Mouse (Mus musculus) monocyte, adult 5-6 weeks (primary cell): ENCODE results near the gene Llgl2. TPM values are rescaled to one million over a fixed set of nuclear protein-coding genes. Genes with fewer than 3 reads are reported as not detected.

Source experiments
- ATAC-seq: fragments of 153-309, 156-312 bp; replicated peaks from 2 replicates; pipeline ENCODE4 v1.8.0; 2017; ENCODE audit warnings: mild to moderate bottlenecking; ENCODE audit not compliant: low TSS enrichment, insufficient number of reproducible peaks, severe bottlenecking, poor library complexity, low FRiP score
- total RNA-seq: library from RNA; stranded (forward); fragments of 200-1000, 200-491, 200-594 nt; gene quantifications from 3 replicates; pipeline ENCODE4 v1.2.3, GENCODE M21; 2017

The Llgl2 gene
- 10.4 to 25.9 TPM (median 10.7 TPM) in 3 replicates for total RNA-seq

DNA sequence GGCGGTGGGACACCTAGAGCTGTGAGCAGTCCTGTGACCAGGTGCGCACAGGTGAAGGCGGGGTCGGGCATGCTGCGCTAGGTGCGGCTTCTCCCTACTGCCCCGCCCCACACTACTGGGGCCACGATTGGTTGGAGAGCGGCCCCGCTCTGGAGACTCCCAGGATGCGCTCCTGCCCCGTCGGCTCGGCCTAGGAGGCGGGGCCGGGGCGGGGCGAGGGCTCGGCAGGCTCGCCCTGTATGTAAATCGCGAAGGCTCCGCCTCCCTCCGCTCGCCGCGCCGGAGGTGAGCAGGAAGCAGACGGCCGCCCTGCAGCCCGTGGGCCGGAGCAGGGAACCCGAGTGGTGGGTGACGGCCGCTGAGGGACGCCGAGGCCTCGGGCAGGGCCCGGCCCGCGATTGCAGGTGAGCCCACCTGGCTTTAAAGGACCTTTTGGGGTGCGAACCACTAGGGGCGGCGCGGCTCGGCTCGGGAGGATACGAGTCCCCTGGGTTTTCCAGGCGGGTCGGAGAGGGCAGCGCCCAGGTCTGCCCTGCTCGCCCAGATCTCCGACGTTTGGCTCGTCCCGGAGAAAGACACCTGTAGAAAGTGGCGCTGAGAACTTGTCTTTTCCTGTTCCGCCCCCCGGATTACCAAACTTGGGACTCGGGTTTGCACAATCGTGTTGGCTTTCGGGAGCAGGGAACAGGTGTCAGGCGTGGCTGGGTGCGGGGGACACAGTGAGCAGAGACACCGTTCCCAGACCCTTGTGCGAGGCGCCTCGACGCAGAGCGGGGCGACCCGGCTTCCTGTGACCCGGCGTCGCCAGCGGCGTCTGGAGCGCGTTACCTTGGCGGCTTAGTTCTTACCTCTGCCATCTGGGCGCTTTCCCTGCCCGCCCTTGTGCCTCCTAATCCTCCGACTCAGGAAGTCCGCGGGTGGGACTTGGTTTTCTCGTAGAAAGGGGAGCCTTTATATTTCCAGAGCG, at the start of gene Llgl2:
Gene Llgl2 (plus strand): TSS at position 276 of the 967 bp plus-strand sequence.
- ATAC-seq, result peak; percentile 82

DNA sequence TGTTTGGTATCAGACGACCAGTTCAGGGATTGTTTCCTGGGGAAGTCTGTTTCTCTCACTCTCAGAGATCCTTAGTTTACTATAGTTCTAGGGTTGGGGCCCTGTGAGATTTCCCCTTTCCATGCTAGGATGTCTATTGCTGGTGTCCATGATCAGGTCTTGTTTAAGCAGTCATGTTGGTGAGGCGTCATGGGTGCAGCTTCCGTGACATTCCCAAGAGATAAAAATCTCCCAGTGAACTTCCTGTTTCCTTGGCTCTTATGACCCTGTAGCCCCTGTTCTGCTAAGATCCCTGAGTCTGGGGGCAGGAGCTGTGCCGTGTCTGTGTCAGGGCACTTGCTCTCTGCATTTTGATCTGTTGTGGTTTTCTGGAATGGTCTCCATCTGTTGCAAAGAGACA, 49.2 kb upstream of the Llgl2 start:
- no peak for ATAC-seq

DNA sequence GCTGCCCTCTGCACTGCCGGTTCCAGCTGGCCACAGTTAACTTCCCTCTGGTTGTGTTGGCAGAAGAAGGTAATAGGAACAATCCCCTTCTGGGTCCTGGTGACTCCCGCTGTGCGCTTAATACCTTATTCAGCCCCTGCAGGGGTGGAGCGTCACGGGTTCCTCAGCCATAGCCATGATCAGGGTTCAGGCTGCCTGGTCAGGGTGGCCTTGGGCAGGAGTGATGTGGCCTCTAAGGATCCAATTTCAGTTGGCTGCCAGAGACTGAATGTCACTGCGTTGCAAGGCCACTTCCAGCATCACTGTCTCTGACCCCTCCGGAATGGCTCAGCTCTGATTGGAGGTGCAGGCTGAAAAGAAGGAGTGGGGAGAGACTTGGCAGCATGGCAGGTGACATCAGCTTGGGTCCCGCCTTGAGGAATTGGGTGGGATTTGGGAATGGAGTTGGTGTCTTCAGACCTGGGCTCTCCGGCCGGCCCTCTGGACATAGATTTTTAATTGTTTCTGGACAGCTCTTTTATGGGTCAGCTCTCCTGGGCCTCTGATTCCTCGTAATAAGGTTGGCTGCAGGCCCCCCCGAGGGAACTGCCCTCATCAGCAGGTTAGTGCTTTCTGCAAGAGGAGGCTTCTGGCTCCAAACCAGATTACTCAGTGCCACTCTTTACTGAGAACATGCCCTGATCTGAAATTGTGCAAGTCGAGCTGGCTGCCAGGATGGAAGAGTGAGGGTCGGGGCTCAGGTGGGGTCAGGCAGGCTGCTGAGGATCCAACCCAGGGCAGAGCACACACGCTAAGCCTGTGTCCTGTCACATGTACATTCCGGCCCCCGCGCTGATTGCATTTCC, 47.8 kb upstream of the Llgl2 start:
- ATAC-seq, result no peak

DNA sequence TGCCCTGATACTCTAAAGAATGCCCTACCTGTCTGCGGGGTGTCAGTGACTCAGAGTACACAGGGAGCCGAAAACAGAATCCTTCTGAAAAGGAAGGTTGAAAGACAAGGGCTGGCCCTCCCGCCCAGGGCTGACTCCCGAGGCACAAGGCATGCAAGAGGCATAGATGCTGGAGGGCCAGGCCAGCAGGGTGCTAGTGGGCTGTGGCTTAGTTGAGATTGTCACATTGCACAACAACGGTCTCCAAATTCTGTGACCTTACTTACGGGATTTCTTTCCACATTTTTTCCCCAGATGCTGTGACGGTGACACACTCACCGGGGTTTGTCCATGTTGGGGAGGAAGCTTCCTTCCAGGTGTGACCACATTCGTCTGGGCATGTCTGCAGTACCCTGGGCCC, 46.9 kb upstream of the Llgl2 start:
- ATAC-seq, result no peak

DNA sequence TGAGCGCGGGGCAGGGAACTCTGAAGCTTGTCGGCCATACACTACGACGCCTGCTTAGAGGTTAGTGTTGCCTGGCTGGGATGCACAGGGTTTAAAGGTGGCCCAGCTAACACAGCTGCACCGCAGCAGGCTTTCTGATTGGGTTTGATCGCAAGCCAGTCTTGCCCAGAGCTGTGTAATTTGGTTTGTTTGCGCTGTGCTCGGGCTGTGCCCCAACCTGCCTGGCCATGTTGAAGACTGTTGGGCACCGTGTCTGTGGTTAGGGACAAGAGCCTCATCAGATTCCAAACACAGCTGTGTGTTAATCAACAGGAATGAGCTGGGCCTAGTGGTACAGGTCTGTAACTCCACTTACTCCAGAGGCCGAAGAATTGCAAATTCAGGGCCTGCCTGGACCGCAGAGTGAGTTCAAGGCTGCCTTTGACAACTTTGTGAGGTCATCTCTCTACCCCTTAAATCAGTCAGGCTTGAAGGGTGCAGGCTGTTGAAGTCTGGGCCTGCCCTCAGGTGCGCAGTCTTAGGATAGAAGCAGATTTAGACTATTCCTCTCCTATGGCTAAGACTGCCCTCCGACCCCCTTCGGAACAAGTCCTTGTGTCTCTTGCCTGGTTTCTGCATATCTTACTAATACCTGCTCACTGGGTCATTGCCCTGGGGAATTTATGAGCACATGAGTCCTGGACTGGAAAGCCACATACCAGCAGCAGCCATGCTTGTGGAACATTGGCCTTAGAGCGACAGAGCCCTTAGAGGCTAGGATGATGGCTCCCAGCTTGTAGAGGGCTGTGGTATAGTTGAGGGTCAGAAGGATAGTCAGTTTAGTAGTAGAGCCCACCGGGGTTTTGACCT, 46.1 kb upstream of the Llgl2 start:
- ATAC-seq, result no peak

DNA sequence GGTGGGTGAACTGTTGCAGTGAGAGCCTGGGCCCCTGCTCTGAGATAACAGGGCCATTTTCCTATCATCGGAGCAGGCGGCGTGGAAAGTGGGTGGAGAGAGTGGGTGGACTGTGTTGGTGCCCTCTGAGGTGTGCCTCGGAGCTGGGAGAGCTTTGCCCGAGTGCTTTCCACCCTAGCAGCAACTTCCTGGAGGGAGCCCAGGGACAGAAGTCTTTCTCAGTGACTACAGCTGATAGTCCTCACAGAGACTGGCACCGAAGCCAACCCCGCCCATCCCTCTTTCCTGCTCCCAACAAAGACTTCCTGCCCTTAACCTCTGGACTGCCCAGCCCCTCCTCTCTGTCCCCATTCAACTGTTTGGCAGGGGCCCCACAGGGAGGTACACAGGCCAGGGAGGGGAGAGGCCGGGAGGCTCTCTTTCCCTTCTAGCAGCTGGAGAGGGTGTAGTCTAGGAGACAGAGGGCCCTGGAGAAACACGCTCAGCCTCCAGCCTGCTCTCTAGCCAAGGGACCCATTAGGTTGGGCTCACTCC, 44.7 kb upstream of the Llgl2 start:
- ATAC-seq, result no peak

DNA sequence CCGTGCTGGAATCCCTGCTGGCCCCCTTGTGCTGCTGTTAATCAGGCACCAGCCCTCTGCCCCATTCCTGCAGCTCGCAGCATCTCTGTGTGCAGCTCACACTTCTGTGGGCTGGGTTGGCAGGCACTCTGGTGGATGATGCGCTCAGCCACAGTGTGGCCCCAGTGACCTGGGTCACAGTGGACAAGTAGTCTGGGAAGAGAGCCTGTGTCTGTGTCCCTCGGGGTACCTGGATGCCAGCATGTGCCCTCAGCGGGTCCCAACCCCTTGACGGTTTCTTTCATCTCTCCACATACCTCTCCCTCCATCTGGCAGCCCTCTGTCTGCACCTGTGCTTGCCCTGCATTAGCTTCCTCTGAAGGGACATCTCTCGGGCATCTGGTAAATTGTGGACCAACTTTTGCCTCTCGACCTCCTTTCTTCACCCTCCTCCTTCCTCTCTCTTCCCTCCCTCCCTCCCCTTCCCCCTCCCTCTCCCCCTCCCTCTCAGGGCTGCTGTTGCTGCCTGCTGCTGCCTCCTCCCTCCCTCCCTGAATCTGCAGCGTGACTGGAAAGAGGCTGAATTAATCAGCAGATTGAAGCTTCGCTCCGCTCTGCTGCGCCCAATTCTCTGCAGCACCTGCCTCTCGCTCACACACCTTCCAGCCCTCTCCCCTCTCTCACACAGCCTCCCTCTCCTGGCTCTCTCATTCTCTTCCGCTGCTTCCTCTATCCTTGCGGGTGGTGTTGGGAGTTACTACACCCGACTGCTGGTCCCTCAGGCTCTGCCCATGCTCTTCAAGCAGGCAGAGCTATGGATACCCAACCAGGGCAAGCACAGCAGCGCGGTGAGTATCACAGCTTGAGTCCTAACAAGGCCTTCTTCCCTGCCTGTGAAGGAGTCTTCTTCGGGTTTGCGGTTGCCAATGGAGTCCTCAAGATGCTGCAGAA, 43.4 kb upstream of the Llgl2 start:
- no peak for ATAC-seq

DNA sequence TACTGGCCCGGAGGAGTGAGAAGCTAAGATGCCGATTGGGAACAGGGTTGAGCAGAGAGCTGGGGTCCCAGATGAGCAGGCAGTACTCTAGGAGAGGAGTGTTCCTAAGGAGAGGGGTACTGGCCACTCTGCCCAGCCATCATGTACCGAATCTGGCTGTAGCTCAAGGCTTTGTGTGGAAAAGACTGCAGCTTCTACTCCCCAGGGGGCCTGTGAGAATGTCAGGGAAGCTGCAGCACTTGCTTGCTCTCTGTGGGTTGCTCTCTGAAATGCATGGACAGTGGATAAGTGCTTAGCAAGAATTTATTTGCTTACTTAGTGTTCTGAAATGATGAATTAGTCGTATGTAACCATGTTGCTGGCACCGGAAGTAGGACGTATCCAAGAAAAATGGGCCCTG, 37.4 kb upstream of the Llgl2 start:
- no peak for ATAC-seq

DNA sequence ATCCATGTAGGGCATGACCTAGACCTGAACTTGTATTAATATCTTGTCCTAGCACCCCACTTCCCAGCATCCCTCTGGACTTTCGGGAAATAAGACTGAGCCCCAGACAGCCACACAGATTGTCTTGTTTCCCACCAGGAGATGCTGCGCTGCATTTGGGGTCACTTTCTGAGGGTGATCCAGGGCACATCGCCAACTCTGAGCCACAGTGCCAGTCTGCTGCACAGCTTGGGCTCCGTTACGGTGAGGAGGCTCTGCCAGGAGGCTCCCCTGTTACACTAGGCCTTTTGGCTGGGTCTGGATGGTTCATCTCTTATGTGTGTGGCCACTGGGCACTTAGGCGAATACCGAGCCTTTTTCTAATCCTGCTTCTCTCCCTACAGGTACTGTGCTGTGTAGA, 34.1 kb upstream of the Llgl2 start:
- no peak for ATAC-seq

DNA sequence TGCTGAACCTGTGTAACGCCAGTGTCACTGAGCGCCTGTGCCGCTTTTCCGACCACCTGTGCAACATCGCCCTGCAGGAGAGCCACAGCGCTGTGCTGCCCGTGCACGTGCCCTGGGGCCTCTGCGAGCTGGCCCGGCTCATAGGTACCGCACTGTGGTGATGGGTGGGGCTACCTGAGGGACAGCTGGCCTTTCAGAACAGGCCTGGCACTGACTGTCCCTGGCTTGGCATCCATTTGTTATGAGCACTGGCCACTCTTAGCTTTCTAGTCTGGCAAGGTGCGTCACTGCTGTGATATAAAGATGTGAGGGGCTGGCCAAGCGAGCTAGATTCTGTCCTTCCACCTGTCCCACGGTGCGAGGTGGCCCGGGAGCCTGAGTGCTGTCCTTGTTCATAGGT, 31.9 kb upstream of the Llgl2 start:
- ATAC-seq, result no peak

DNA sequence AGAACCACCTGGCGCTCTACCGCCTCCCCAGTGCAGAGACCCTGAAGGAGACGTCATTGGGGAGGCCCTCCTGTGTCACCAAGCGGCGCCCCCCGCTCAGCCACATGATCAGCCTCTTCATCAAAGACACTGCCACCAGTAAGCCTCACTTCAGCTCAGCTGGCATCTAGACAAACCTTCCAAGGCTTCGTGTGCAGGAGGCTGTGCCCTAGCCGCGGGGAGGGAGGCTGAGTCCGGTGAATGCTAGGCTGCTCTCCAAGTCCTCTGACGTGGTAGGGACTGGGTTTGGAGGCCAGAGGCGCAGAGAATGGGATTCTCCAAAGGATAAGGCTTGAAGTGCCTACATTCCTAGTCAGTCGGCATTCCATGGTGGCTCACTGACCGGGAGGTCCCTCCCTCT, 31.5 kb upstream of the Llgl2 start:
- ATAC-seq, result no peak

DNA sequence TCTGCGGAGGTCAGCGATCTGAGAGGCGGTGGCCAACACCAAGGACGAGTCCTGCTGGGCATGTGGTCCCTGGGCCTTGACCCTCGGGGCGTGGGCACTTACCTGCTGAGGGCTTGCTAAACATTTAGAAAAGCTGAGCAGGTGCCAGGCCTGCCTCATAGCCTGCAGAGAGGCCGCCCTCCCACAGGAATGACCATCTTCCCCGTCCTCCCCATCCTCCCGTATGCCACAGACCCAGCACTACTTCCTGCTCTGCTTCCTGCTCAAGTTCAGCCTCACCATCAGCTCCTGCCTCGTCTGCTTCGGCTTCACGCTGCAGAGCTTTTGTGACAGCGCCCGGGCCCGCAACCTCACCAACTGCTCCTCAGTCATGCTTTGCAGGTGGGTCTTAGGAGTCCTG, 27.0 kb upstream of the Llgl2 start:
- no peak for ATAC-seq

DNA sequence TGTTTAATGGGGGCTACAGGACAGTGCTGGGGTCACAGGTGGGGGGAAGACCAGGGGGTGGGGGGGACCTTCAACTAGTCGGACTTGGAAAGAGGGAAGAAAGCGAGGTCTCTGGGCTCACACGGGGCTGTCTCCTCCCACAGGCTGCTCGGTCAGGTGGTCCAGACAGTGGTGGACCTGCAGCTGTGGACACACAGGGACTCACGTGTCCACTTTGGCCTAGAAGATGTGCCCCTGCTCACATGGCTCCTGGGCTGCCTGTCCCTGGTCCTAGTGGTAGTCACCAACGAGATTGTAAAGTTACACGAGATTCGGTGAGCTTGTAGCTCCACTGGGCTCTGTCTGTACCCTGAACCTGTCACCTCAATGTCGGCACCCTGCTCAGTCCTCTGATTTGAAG, 26.2 kb upstream of the Llgl2 start:
- no peak for ATAC-seq

DNA sequence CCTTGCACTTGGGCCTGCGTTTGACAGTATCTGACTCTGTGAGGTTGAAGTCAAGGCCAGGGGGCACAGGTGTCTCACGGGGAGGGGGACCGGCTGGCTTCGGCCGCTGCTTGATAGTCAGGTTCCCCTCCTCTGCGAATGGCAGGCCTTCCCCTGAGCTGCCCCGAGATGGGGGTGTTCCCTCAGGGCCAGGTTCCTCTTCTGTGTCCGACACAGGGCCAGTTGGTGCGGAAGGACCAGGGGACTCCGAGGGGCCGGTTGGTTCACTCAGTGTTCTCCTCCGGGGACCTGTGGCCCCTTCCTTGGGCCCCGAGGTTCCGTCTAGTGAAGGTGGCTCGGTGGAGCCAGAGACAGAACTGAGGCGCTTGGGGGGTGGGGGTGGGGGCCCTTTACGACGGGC, 22.9 kb upstream of the Llgl2 start:
- ATAC-seq, result no peak

DNA sequence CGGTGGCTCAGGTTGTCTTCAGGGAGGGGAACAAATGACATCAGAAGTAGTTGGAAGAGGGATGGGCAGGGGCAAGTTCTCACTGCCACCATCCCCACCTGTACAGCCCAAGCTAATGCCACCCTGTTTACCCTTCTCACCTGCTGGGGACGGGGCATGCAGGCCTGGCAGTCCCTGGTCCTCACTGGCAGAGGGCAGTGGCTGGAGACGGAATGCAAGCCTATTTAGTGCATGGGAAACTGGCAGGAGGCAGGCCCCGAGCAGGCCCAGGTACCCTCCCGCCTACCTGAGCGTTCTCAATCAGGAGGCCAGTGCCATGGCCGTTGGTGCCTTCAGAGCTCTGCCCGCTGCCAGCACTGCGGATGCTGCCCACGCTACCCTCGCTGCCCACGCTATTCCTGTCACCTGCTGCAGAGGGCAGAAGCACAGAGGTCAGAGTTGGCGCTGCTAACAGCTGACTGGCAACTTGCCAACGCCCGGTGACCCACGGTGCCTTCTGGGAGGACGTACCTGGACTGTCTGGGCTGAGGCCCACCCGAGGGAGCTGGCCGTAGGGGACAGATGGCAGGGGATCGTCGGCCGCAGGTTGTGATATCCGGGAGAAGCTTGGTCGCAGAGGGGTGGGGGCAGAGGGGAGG, 20.7 kb upstream of the Llgl2 start:
- ATAC-seq, result no peak

DNA sequence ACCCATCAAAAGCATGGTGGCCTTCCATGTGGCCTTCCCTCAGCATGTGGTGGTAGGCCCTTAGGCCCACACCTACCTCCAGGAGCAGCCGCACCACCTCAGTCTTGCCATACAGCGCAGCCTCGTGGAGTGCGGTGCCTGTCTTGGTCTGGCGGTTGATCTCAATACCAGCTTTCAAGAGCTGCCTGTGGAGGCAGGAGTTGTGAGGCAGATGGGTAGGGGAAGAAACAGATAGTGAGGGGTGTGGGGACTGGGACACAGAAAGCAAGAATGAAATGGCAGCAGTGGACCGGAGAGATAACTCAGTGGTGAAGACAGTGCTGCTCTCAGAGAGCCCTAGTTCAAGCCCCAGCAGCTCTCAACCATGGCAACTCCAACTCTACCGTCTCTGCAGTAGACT, 18.8 kb upstream of the Llgl2 start:
- no peak for ATAC-seq

DNA sequence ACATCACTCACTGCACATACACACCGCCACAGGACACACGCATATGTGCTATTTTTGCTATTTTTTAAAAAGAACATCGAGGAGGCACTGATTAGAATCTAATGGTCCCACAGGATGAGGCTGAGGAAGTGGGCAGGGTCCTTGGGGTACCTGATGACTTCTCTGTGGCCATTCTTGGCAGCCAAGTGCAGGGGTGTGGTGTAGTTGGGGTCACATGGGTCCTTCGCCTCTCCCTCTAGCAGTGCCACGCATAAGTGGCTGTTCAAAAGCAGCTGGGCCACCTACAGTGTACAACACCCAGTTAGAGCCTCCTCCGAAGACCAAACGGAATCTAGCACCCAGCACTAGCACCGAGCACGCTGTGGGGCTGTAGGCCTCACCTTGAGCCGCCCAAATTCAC, 17.7 kb upstream of the Llgl2 start:
- ATAC-seq, result no peak
